Mouse (Mus musculus): ENCODE results near the gene Adgrd1.

DNA sequence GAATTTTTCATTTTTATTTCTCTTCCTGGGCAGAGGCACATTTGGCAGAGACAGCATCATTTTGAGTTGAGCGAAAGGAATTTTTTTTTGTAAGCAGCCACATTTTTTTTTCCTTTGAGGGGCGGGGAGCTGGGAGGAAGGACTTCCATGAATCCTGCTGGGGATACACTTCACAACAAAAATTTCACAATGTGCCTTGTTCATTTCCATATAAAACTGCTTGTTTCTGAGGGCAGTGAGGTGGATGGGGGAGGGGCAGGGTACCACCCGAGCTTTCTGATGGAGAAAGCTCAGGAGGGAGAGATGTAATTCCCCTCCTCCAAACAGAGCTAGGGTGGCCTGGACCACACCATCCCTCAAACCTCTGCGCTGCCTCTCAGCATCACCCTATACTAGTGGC is 22.6 kb downstream of the Adgrd1 start:
- TF ChIP-seq CTCF (IDR thresholded peaks at IDR 0.05; ENCODE audit: low read depth): no peak
- TF ChIP-seq EP300 (IDR thresholded peaks at IDR 0.05; ENCODE audit: low read depth): no peak
